Mouse (Mus musculus): ENCODE measurements at regions not wholly inside any gene's neighbourhood (a gene's known extent, or its start where the extent isn't known, plus 50 kb on each side); places are given as distances from the start of the nearest gene placed in this dataset.

DNA sequence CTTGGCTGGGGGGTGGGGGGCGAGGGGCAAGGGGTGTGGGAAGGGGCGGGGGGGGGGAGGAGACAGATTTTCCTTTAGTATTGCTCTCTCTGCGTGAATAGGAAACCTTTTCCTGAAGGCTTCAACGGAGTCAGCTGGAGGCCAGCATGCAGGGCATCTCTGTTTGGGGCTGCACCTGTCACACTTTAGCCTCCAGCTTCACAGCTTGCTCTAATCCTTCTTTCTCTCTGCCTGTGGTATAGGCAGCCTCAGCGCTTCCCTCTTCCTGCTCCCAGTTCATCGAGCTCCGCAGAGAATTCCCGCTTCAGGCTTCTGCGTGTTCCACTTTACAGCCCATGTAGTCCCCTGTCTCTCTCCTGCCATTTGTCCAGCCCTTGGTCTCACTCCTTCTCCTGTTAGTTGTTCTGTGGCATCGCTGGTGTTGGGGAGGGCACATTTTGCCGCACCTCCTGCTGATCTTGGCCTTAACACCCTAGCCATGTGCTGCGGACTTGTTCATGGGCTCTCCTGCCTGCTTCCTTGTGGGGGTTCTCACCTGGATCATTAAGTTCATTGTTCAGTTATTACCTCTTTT, 51.7 kb upstream of the Jph4 start:
- Histone ChIP-seq H3K4me1 (ENCODE audit: control insufficient read depth, insufficient read depth, low read length) (no peaks in the 10 kb centered on the region), H3K4me2 (ENCODE audit: low read length) (no peak overlapping the region), H3K27ac (replicated peaks; ENCODE audit: low read depth, low read length) (no peak overlapping the region), H3K9me3 (ENCODE audit: control insufficient read depth, low read length) (no peaks in the 10 kb centered on the region), H3K27me3 (ENCODE audit: control insufficient read depth, insufficient read depth, low read length) (no peaks in the 10 kb centered on the region), H3K9ac (replicated peaks; ENCODE audit: low read length) (no peak overlapping the region), H3K36me3 (ENCODE audit: control insufficient read depth, insufficient read depth, low read length) (no peaks in the 10 kb centered on the region), H3K4me3 (replicated peaks; ENCODE audit: low read depth, low read length) (no peak overlapping the region)
- 18% methylated on average over 12 of the region's 12 CpGs for WGBS
- DNase-seq (peak; percentile 45), ATAC-seq (ENCODE audit: low FRiP score, low TSS enrichment) (no peak)

DNA sequence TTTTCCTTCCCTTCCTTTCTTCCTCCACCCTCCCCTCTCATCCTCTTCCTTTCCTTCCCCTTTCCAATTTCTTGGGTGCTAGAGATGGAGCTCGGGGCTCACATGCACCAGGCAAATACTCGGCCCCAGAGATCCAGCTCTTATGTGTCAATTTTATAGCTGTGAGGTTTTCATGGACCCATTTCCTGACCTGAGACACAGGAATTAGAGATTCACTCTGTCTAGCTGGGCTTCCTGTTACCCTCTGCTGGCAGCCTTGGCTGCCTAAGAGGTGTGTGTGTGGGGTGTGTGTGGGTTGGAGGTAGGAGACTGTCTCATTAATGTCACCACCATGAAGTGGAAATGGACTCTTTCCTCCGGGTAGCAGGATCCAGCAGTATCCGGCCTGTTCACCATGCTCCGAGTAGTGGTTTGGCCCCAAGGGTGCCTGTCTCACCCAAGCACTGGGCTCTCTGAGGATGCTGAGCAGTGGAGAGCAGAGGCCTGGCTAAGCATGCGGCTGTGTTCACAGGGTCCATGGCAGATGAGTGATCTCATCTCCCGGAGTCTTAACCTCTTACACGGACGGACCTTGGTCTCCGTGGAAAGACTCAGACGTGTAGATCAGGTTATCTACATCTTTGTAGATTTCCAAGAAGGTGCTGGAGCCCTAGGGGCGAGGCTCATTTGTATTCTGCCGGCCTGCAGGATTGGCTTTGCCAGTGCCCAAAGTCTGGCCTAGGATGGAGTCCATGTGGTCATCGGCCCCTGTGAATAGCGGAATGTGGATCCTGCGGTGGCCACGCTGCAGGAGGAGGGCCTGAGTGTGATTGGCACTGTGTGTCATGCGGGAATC, 52.5 kb upstream of the Jph4 start:
- 92% methylated on average over 18 of the region's 18 CpGs for WGBS
- Histone ChIP-seq H3K36me3 (ENCODE audit: control insufficient read depth, insufficient read depth, low read length) (no peaks in the 10 kb centered on the region), H3K4me3 (replicated peaks; ENCODE audit: low read depth, low read length) (no peak overlapping the region), H3K4me2 (ENCODE audit: low read length) (no peak overlapping the region), H3K27me3 (ENCODE audit: control insufficient read depth, insufficient read depth, low read length) (no peaks in the 10 kb centered on the region), H3K9ac (replicated peaks; ENCODE audit: low read length) (no peak overlapping the region), H3K9me3 (ENCODE audit: control insufficient read depth, low read length) (no peaks in the 10 kb centered on the region), H3K4me1 (ENCODE audit: control insufficient read depth, insufficient read depth, low read length) (no peaks in the 10 kb centered on the region), H3K27ac (replicated peaks; ENCODE audit: low read depth, low read length) (no peak overlapping the region)
- DNase-seq (no peak), ATAC-seq (ENCODE audit: low FRiP score, low TSS enrichment) (no peak)

DNA sequence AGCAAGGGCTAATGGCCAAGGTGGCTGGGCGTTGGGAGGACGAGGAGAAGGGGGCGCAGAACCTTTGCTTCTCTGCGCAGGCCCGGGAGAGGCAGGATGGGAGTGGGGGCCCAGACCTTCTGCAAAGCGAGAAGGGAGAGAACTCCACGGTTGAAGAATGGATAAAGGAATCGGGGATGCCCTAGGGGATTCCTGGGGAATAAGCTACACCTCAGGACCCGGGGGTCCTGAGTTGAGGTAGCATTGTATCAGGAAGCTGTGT, 52.0 kb upstream of the Dhrs2 start:
- Histone ChIP-seq H3K36me3 (ENCODE audit: control insufficient read depth, insufficient read depth, low read length) (no peaks in the 10 kb centered on the region), H3K4me3 (replicated peaks; ENCODE audit: low read depth, low read length) (no peak overlapping the region), H3K9ac (replicated peaks; ENCODE audit: low read length) (no peak overlapping the region), H3K9me3 (ENCODE audit: control insufficient read depth, low read length) (no peaks in the 10 kb centered on the region), H3K27me3 (ENCODE audit: control insufficient read depth, insufficient read depth, low read length) (no peaks in the 10 kb centered on the region), H3K4me2 (ENCODE audit: low read length) (no peak overlapping the region), H3K4me1 (ENCODE audit: control insufficient read depth, insufficient read depth, low read length) (no peaks in the 10 kb centered on the region), H3K27ac (replicated peaks; ENCODE audit: low read depth, low read length) (no peak overlapping the region)
- ATAC-seq (ENCODE audit: low FRiP score, low TSS enrichment) (no peak), DNase-seq (no peak)
- 94% methylated on average over 9 of the region's 9 CpGs for WGBS

DNA sequence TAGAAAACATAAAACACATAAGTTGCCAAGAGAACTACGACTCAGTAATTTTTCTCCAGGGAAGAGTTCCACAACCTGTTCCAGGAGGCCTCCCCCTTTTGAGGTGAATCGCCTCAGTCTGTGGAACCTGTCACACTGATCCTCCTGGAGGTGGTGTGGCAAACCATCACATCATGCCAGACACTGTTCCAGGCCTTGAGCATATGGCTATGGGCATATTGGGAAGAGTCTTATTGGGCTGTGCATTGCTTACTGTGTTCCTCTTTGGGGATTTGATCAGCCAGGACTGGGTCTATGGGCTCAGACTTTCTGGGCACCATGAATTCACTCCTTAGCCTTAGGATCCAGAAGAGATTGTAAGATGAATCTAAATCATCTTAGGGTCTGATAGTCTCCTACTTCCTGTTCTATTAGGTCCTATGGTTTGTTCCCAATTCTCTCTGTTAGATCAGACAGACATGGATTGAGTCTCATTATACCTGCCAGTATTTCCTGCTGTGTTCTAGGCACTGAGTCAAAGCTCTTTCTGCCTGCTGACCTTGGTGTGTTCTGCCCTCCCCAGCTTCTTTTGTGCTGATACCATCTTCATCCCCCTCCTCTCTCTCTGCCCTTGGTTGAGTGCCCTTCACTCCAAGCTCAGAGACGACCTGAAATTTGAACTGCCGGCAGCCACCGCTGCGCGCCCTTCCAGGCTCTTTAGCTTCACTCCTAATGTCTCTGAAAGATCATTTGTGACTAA, 50.3 kb upstream of the Dhrs2 start:
- no peaks in the 10 kb centered on the region for H3K4me1 ChIP-seq (ENCODE audit: control insufficient read depth, insufficient read depth, low read length)
- DNase-seq, result no peak
- no peak overlapping the region for H3K9ac ChIP-seq (replicated peaks; ENCODE audit: low read length)
- H3K4me2 ChIP-seq (ENCODE audit: low read length), result no peak overlapping the region
- H3K27ac ChIP-seq (replicated peaks; ENCODE audit: low read depth, low read length), result no peak overlapping the region
- no peaks in the 10 kb centered on the region for H3K9me3 ChIP-seq (ENCODE audit: control insufficient read depth, low read length)
- no peak overlapping the region for H3K4me3 ChIP-seq (replicated peaks; ENCODE audit: low read depth, low read length)
- H3K36me3 ChIP-seq (ENCODE audit: control insufficient read depth, insufficient read depth, low read length), result no peaks in the 10 kb centered on the region
- 83% methylated on average over 7 of the region's 7 CpGs for WGBS
- ATAC-seq (ENCODE audit: low FRiP score, low TSS enrichment), result no peak
- no peaks in the 10 kb centered on the region for H3K27me3 ChIP-seq (ENCODE audit: control insufficient read depth, insufficient read depth, low read length)

Data from midbrain, embryonic 14.5 days (tissue).